Mouse (Mus musculus): ENCODE results near the gene Cars2. TPM values are rescaled to one million over a fixed set of nuclear protein-coding genes. Genes with fewer than 3 reads are reported as not detected.

The Cars2 gene
- 41.7 and 67.3 TPM in 2 replicates for polyA plus RNA-seq (2012; rRNA removed; ENCODE audit: low replicate concordance)

GRCm38 (mm10) chr8:11550281-11550948, at the start of gene Cars2:
Gene Cars2, minus strand, starts transcription at chr8:11550783.

GRCm38 (mm10) chr8:11554799-11555719, 4.5 kb upstream of the Cars2 start, which contains the start of gene Ing1:
Gene Ing1, plus strand, starts transcription at chr8:11555571.

DNA sequence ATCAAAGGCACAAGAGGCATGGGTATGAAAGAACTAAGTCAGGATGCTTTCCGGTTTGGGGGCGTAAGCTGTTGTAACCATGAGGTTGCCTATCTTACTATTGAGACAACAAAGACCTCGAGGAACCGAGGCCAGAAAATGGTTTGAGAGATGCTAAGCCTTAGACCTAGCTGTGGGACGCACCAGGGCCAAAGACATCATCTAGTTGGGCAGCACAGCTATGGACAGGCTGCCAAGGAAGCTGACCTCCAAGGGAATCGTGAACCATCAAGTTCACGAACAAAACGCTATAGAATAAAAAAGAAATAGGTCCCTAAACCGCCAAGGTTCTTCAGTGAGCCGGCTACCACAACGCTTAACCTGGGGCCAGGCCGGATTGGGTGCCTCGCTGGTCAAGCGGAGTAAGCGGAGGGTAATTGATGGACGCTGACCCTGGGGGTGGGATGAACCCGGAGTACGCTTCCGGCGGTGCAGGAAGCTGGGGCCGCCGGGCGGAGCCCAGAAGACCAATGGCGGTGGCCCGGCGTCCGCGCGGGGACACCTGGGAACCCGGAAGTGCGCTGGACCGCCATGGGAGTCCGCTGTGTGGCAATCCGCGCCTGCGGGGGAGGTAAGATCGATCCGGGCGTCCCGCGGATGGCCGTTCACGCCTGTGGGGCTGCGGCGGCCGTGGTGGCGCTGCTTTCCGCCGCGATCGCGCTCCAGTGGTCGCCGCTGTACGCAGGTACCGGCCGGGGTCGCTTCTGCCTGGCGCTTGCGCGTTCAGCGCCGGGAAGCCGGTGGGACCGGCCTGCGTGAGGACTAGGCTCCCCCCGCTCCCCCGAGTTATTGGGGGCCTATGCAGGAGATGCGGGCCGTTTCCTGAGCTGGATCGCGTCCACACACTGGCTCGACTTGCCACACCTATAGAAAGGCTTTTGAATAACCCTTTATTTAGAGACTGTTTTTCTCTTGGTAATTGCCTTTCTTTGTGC, 53.3 kb downstream of the Cars2 start, which contains the start of gene Naxd:
TSS of gene Naxd (plus strand) at position 490 of the 974 bp plus-strand sequence.

GRCm38 (mm10) chr8:11477811-11478761, 72.5 kb downstream of the Cars2 start, which contains the start of gene Rab20:
Gene Rab20, minus strand, starts transcription at chr8:11478710.

Other genes starting within 250 kb of the Cars2 start
- gene Col4a2, start 238.0 kb downstream of the Cars2 start, polyA plus RNA-seq (2012; rRNA removed; ENCODE audit: low replicate concordance) = 29.5 and 34.9 TPM in 2 replicates
- 63.0 and 79.4 TPM in 2 replicates for gene Col4a1, start 238.0 kb downstream of the Cars2 start, polyA plus RNA-seq (2012; rRNA removed; ENCODE audit: low replicate concordance)
- 19.4 and 34.6 TPM in 2 replicates for gene Rab20, start 72.1 kb downstream of the Cars2 start, polyA plus RNA-seq (2012; rRNA removed; ENCODE audit: low replicate concordance)
- gene Naxd, start 53.3 kb downstream of the Cars2 start, polyA plus RNA-seq (2012; rRNA removed; ENCODE audit: low replicate concordance) = 74.4 and 94.8 TPM in 2 replicates
- gene Ing1, start 4.8 kb upstream of the Cars2 start, polyA plus RNA-seq (2012; rRNA removed; ENCODE audit: low replicate concordance) = 6.1 and 8.2 TPM in 2 replicates
- gene Ankrd10, start 85.0 kb upstream of the Cars2 start, polyA plus RNA-seq (2012; rRNA removed; ENCODE audit: low replicate concordance) = 29.7 and 36.5 TPM in 2 replicates
- gene 1700016D06Rik, start 150.3 kb upstream of the Cars2 start, polyA plus RNA-seq (2012; rRNA removed; ENCODE audit: low replicate concordance) = not detected in 2 replicates
- 22.5 and 22.7 TPM in 2 replicates for gene Arhgef7, start 176.9 kb upstream of the Cars2 start, polyA plus RNA-seq (2012; rRNA removed; ENCODE audit: low replicate concordance)